Mouse (Mus musculus) intestine, embryonic 16.5 days (tissue): Measurements from ENCODE around the gene Prickle3. TPM values are rescaled to one million over a fixed set of nuclear protein-coding genes. Genes with fewer than 3 reads are reported as not detected.
A peak's percentile ranks its signal among the peaks of the same experiment; 100 is the strongest.
"Not testable (repeated sequence)": the region's sequence is repeated elsewhere in the genome, so short reads cannot be mapped to it uniquely, and the experiment has no call there.

ENCODE experiments used
- ATAC-seq: fragments of 200-750 bp; cut with Nextera tagmentation; 2 replicates; pipeline ENCODE4 v1.8.0; 2017; ENCODE audit warnings: moderate TSS enrichment, moderate library complexity
- H3K27ac ChIP-seq: fragments of 300-500 bp; sonication (generic); 2 replicates; pipeline ENCODE4 v1.5.1; 2014; ENCODE audit warnings: mild to moderate bottlenecking, low read length
- H3K27me3 ChIP-seq: fragments of 300-500 bp; sonication (generic); replicated peaks from 2 replicates; pipeline ENCODE4 v1.6.1; 2014; ENCODE audit warnings: low read length, control low read depth, mixed read lengths; ENCODE audit not compliant: control insufficient read depth, insufficient read depth
- H3K36me3 ChIP-seq: fragments of 300-500 bp; sonication (generic); 2 replicates; pipeline ENCODE4 v1.6.1; 2014; ENCODE audit warnings: low read length, control low read depth; ENCODE audit not compliant: control insufficient read depth, insufficient read depth
- H3K4me1 ChIP-seq: fragments of 300-500 bp; sonication (generic); 2 replicates; pipeline ENCODE4 v1.6.1; 2014; ENCODE audit warnings: low read length, control low read depth, mixed read lengths; ENCODE audit not compliant: control insufficient read depth, insufficient read depth
- H3K4me2 ChIP-seq: fragments of 300-500 bp; sonication (generic); 2 replicates; pipeline ENCODE4 v1.6.1; 2014; ENCODE audit warnings: low read depth, low read length, control low read depth
- H3K4me3 ChIP-seq: fragments of 300-500 bp; sonication (generic); 2 replicates; pipeline ENCODE4 v1.5.1; 2014; ENCODE audit warnings: mild to moderate bottlenecking, low read length
- H3K9ac ChIP-seq: fragments of 300-500 bp; sonication (generic); 2 replicates; pipeline ENCODE4 v1.6.1; 2014; ENCODE audit warnings: low read depth, low read length
- H3K9me3 ChIP-seq: fragments of 300-500 bp; sonication (generic); 2 replicates; pipeline ENCODE4 v1.6.1; 2016; ENCODE audit warnings: low read length, control low read depth; ENCODE audit not compliant: control insufficient read depth
- WGBS: fragments of 180-500 bp; shearing (Covaris S2); extraction: QIAGEN DNeasy Blood & Tissue Kit; methylation state at CpG from one replicate; pipeline ENCODE4 v1.1.7; 2014; 5-methylcytosine and 5-hydroxymethylcytosine counted together
- polyA plus RNA-seq: library from polyadenylated mRNA; unstranded; fragments of >200 nt; fragmentation: Nextera tagmentation; extraction: Ambion mirVana; gene quantifications from 2 replicates; pipeline ENCODE4 v1.2.1, GENCODE M21; 2015

Gene Prickle3
- polyA plus RNA-seq, 1 experiment from 2014 or later, result 7.6 TPM

GRCm38 (mm10) chrX:7714135-7714899, 57.3 kb downstream of the Prickle3 start, which contains the start of gene Wdr45:
TSS of gene Wdr45 (plus strand) at chrX:7714333.
- H3K27me3 ChIP-seq, H3K27ac ChIP-seq, H3K36me3 ChIP-seq, H3K4me1 ChIP-seq, H3K9me3 ChIP-seq: not testable (repeated sequence)
- peak within 1 kb of the TSS; percentile 37 for H3K4me2 ChIP-seq
- peak within 1 kb of the TSS; percentile 32 for H3K4me3 ChIP-seq
- ATAC-seq, result peak; percentile 97
- 13% methylated on average over 24 of the region's 60 CpGs for WGBS
- peak within 1 kb of the TSS; percentile 49; the same call in 1 of the 2 replicates for H3K9ac ChIP-seq

GRCm38 (mm10) chrX:7716058-7716457, 59.0 kb downstream of the Prickle3 start:
- not testable (repeated sequence) for H3K27me3 ChIP-seq, H3K4me2 ChIP-seq, H3K4me3 ChIP-seq, H3K27ac ChIP-seq, ATAC-seq, H3K36me3 ChIP-seq, H3K9ac ChIP-seq, H3K9me3 ChIP-seq, H3K4me1 ChIP-seq
- 35% methylated on average over 1 of the region's 1 CpGs for WGBS

Other genes starting within 250 kb of the Prickle3 start
- 0.23 TPM in 1 of 2 replicates, not detected in the other for gene Foxp3, start 83.6 kb upstream of the Prickle3 start, polyA plus RNA-seq
- 0.76 and 1.3 TPM in 2 replicates for gene Ppp1r3f, start 83.0 kb upstream of the Prickle3 start, polyA plus RNA-seq
- gene Ccdc22, start 51.7 kb upstream of the Prickle3 start, polyA plus RNA-seq, result 36.1 and 38.4 TPM in 2 replicates
- 0.02 TPM in 1 of 2 replicates, not detected in the other for gene Cacna1f, start 50.2 kb upstream of the Prickle3 start, polyA plus RNA-seq
- 6.0 and 6.2 TPM in 2 replicates for gene Syp, start 18.8 kb upstream of the Prickle3 start, polyA plus RNA-seq
- 187 and 205 TPM in 2 replicates for gene Plp2, start 14.1 kb downstream of the Prickle3 start, polyA plus RNA-seq
- 0.71 and 0.93 TPM in 2 replicates for gene Magix, start 24.0 kb downstream of the Prickle3 start, polyA plus RNA-seq
- 28.0 and 29.5 TPM in 2 replicates for gene Gpkow, start 39.9 kb downstream of the Prickle3 start, polyA plus RNA-seq
- 25.8 and 26.6 TPM in 2 replicates for gene Wdr45, start 57.1 kb downstream of the Prickle3 start, polyA plus RNA-seq
- 0.37 TPM in 1 of 2 replicates, not detected in the other for gene Gm45208, start 65.0 kb downstream of the Prickle3 start, polyA plus RNA-seq
- gene Praf2, start 71.2 kb downstream of the Prickle3 start, polyA plus RNA-seq, result 59.7 and 60.8 TPM in 2 replicates
- 9.2 and 12.0 TPM in 2 replicates for gene Ccdc120, start 93.6 kb downstream of the Prickle3 start, polyA plus RNA-seq
- gene Tfe3, start 105.3 kb downstream of the Prickle3 start, polyA plus RNA-seq, result 19.2 and 21.2 TPM in 2 replicates
- 36.6 and 37.5 TPM in 2 replicates for gene Gripap1, start 132.5 kb downstream of the Prickle3 start, polyA plus RNA-seq
- 1.2 and 1.3 TPM in 2 replicates for gene Kcnd1, start 165.0 kb downstream of the Prickle3 start, polyA plus RNA-seq
- 25.9 and 27.7 TPM in 2 replicates for gene Otud5, start 184.1 kb downstream of the Prickle3 start, polyA plus RNA-seq
- 13.6 and 15.3 TPM in 2 replicates for gene Pim2, start 221.0 kb downstream of the Prickle3 start, polyA plus RNA-seq
- gene Slc35a2, start 226.8 kb downstream of the Prickle3 start, polyA plus RNA-seq, result 46.5 and 50.8 TPM in 2 replicates
- 95.3 and 101 TPM in 2 replicates for gene Pqbp1, start 242.0 kb downstream of the Prickle3 start, polyA plus RNA-seq
- 132 and 141 TPM in 2 replicates for gene Timm17b, start 242.1 kb downstream of the Prickle3 start, polyA plus RNA-seq